Mouse (Mus musculus) adrenal gland, adult 2 months (tissue): ENCODE measurements around the gene Kcnip1. TPM values are rescaled to one million over a fixed set of nuclear protein-coding genes. Genes with fewer than 3 reads are reported as not detected.

Source experiments
- DNase-seq: peaks from one replicate; pipeline ENCODE4 v3.0.0; 2021
- polyA plus RNA-seq: library from polyadenylated mRNA; depleted of rRNA; stranded (reverse); fragments of >200 nt; gene quantifications from 2 replicates; pipeline ENCODE4 v1.2.3, GENCODE M21; 2012
- total RNA-seq, 2 experiments: library from RNA; stranded (reverse); gene quantifications; 2 replicates each; pipeline ENCODE4 v1.2.3; 2021

Kcnip1 gene
- total and polyA plus RNA-seq, 3 experiments = 1.9 to 3.7 (median 2.9) TPM

GRCm38 (mm10) chr11:33756624-33757023 lies 236.3 kb downstream of the Kcnip1 start:
- DNase-seq = no peak

GRCm38 (mm10) chr11:33752431-33752873 lies 240.5 kb downstream of the Kcnip1 start:
- no peak for DNase-seq

GRCm38 (mm10) chr11:33751503-33751902 lies 241.4 kb downstream of the Kcnip1 start:
- no peak for DNase-seq

- no peak for DNase-seq
These were observed 243.0 kb downstream of the Kcnip1 start for GRCm38 (mm10) chr11:33749979-33750378.

GRCm38 (mm10) chr11:33749408-33749807 lies 243.5 kb downstream of the Kcnip1 start:
- DNase-seq = no peak

GRCm38 (mm10) chr11:33748754-33749153 lies 244.2 kb downstream of the Kcnip1 start:
- DNase-seq = peak; percentile 9

GRCm38 (mm10) chr11:33747402-33747955 lies 245.5 kb downstream of the Kcnip1 start:
- DNase-seq = no peak

GRCm38 (mm10) chr11:33746402-33746801 lies 246.6 kb downstream of the Kcnip1 start:
- no peak for DNase-seq

- DNase-seq = no peak
These were observed 247.1 kb downstream of the Kcnip1 start for GRCm38 (mm10) chr11:33745821-33746329.

GRCm38 (mm10) chr11:33744429-33744828 lies 248.5 kb downstream of the Kcnip1 start:
- DNase-seq = no peak

GRCm38 (mm10) chr11:33740187-33740586 lies 252.8 kb downstream of the Kcnip1 start:
- DNase-seq = no peak

GRCm38 (mm10) chr11:33736426-33736825 lies 256.5 kb downstream of the Kcnip1 start:
- DNase-seq = no peak

GRCm38 (mm10) chr11:33733269-33733668 lies 259.7 kb downstream of the Kcnip1 start:
- peak; percentile 39 for DNase-seq

GRCm38 (mm10) chr11:33732358-33732757 lies 260.6 kb downstream of the Kcnip1 start:
- no peak for DNase-seq

GRCm38 (mm10) chr11:33721297-33721696 lies 271.7 kb downstream of the Kcnip1 start:
- DNase-seq = peak; percentile 32

- DNase-seq = no peak
These were observed 286.2 kb downstream of the Kcnip1 start for GRCm38 (mm10) chr11:33706777-33707176.

GRCm38 (mm10) chr11:33701958-33702459 lies 290.9 kb downstream of the Kcnip1 start:
- DNase-seq = no peak

GRCm38 (mm10) chr11:33701236-33701957 lies 291.6 kb downstream of the Kcnip1 start:
- no peak for DNase-seq

GRCm38 (mm10) chr11:33700725-33701124 lies 292.2 kb downstream of the Kcnip1 start:
- no peak for DNase-seq

GRCm38 (mm10) chr11:33690181-33690580 lies 302.8 kb downstream of the Kcnip1 start:
- no peak for DNase-seq

- DNase-seq = no peak
These were observed 307.0 kb downstream of the Kcnip1 start for GRCm38 (mm10) chr11:33685904-33686303.

GRCm38 (mm10) chr11:33680151-33680550 lies 312.8 kb downstream of the Kcnip1 start:
- peak; percentile 30 for DNase-seq
